Mouse (Mus musculus): Measurements from ENCODE around the gene Gm11397.
"Not testable (repeated sequence)": the region's sequence is repeated elsewhere in the genome, so short reads cannot be mapped to it uniquely, and the experiment has no call there.

Gm11397 gene

DNA sequence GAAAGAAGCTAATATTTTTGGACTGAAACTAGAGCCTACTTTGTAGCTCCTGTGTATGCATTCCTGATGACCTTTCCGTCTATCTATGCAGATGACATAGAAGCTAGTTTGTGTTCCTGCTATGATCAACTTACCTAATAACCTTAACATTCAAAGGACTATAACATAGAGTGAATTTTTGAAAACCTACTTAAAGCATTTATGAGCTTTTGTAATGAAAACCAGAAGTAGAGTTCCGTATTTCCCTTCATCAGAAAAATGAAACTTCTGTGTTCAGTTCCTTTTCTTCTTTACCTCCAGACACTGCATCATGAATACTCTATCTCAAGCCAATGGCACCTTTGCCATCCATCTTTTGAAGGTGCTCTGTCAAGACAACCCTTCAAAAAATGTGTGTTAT is at the start of gene Gm11397:
Gene Gm11397 (plus strand): TSS at position 301 of the 400 bp plus-strand sequence.
- DNase-seq (ENCODE audit: low spot score), result not testable (repeated sequence)

DNA sequence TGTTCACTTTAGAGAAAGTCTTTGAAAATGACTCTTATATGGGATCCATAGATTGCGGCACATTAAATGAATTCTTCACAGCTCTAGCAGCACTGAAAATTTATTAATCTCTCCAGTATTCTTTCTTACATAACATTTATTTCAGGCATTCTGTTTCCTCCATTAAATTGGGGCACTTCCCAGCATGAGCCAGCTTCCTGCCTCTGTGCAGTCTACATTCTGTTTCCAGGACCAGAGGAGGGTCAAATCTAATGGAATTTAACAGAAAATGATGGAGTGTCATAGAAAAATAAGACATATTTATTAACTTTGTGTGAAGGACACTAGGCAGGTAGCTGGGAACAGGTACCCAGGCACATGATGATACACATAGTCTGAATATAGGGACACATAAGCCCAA is 38.9 kb upstream of the Gm11397 start:
- DNase-seq (ENCODE audit: low spot score), result not testable (repeated sequence)

- not testable (repeated sequence) for DNase-seq (ENCODE audit: low spot score)
Measured at GRCm38 (mm10) chr13:33432714-33433113, 37.2 kb downstream of the Gm11397 start.
